Mouse (Mus musculus): Measurements from ENCODE around the gene Cul9. TPM values are rescaled to one million over a fixed set of nuclear protein-coding genes. Genes with fewer than 3 reads are reported as not detected.
"Not testable (repeated sequence)": the region's sequence is repeated elsewhere in the genome, so short reads cannot be mapped to it uniquely, and the experiment has no call there.

Gene Cul9
- total and polyA plus RNA-seq, 2 experiments from 2014 or later: 13.6 to 70.9 TPM

- no peak for DNase-seq (ENCODE audit: low spot score)
Observed at GRCm38 (mm10) chr17:46574535-46574934, 28.3 kb upstream of the Cul9 start.

GRCm38 (mm10) chr17:46571005-46571404 is 24.8 kb upstream of the Cul9 start:
- Histone ChIP-seq H3K27me3 (ENCODE audit: insufficient read depth, low read length) (no peaks in the 10 kb centered on the region), H3K36me3 (ENCODE audit: insufficient read depth, low read length) (peaks cover 67% of the 10 kb centered on the region), H3K27ac (ENCODE audit: low read depth, low read length) (no peak overlapping the region), H3K4me3 (ENCODE audit: low read depth, low read length) (no peak overlapping the region), H3K4me2 (ENCODE audit: low read depth, low read length, poor library complexity, severe bottlenecking) (no peak overlapping the region), H3K9me3 (ENCODE audit: low read length) (no peaks in the 10 kb centered on the region), H3K4me1 (ENCODE audit: insufficient read depth, low read length) (no peaks in the 10 kb centered on the region), H3K9ac (replicated peaks; ENCODE audit: low read length, poor library complexity, severe bottlenecking) (no peak overlapping the region)
- DNase-seq (ENCODE audit: low spot score): no peak
- no peak for ATAC-seq (ENCODE audit: low FRiP score)
- TF ChIP-seq CTCF (IDR thresholded peaks at IDR 0.05): no peak
- WGBS: 86% methylated on average over 11 of the region's 11 CpGs

More at GRCm38 (mm10) chr17:46574535-46574934, 28.3 kb upstream of the Cul9 start:
- Histone ChIP-seq H3K4me1 (ENCODE audit: insufficient read depth, low read length) (no peaks in the 10 kb centered on the region), H3K27ac (ENCODE audit: low read depth, low read length) (no peak overlapping the region), H3K9ac (replicated peaks; ENCODE audit: low read length, poor library complexity, severe bottlenecking) (no peak overlapping the region), H3K36me3 (ENCODE audit: insufficient read depth, low read length) (peaks cover 66% of the 10 kb centered on the region), H3K9me3 (ENCODE audit: low read length) (no peaks in the 10 kb centered on the region), H3K4me3 (ENCODE audit: low read depth, low read length) (no peak overlapping the region), H3K27me3 (ENCODE audit: insufficient read depth, low read length) (no peaks in the 10 kb centered on the region), H3K4me2 (ENCODE audit: low read depth, low read length, poor library complexity, severe bottlenecking) (no peak overlapping the region)
- WGBS: 97% methylated on average over 7 of the region's 7 CpGs
- no peak for ATAC-seq (ENCODE audit: low FRiP score)
- no peak for TF ChIP-seq CTCF (IDR thresholded peaks at IDR 0.05)

- Histone ChIP-seq H3K4me1 (ENCODE audit: insufficient read depth, low read length) (peaks cover 2% of the 10 kb centered on the region; the same call in 1 of the 2 replicates), H3K4me2 (ENCODE audit: low read depth, low read length, poor library complexity, severe bottlenecking) (no peak overlapping the region), H3K9me3 (ENCODE audit: low read length) (no peaks in the 10 kb centered on the region), H3K36me3 (ENCODE audit: insufficient read depth, low read length) (no peaks in the 10 kb centered on the region), H3K27me3 (ENCODE audit: insufficient read depth, low read length) (no peaks in the 10 kb centered on the region), H3K9ac (replicated peaks; ENCODE audit: low read length, poor library complexity, severe bottlenecking) (no peak overlapping the region), H3K4me3 (ENCODE audit: low read depth, low read length) (no peak overlapping the region), H3K27ac (ENCODE audit: low read depth, low read length) (no peak overlapping the region)
- TF ChIP-seq CTCF (IDR thresholded peaks at IDR 0.05): no peak
- ATAC-seq (ENCODE audit: low FRiP score) (no peak), DNase-seq (ENCODE audit: low spot score) (no peak)
- 89% methylated on average over 6 of the region's 6 CpGs for WGBS
Observed at GRCm38 (mm10) chr17:46559146-46559545, 13.0 kb upstream of the Cul9 start.

- no peak for TF ChIP-seq CTCF (IDR thresholded peaks at IDR 0.05)
- DNase-seq (ENCODE audit: low spot score): no peak
- 91% methylated on average over 5 of the region's 5 CpGs for WGBS
Observed at GRCm38 (mm10) chr17:46558151-46558550, 12.0 kb upstream of the Cul9 start.

GRCm38 (mm10) chr17:46557321-46557720 is 11.1 kb upstream of the Cul9 start:
- DNase-seq (ENCODE audit: low spot score); H3K4me3 ChIP-seq (ENCODE audit: low read depth, low read length); H3K9ac ChIP-seq (replicated peaks; ENCODE audit: low read length, poor library complexity, severe bottlenecking); ATAC-seq (ENCODE audit: low FRiP score); H3K27me3 ChIP-seq (ENCODE audit: insufficient read depth, low read length); H3K9me3 ChIP-seq (ENCODE audit: low read length); H3K4me2 ChIP-seq (ENCODE audit: low read depth, low read length, poor library complexity, severe bottlenecking); H3K27ac ChIP-seq (ENCODE audit: low read depth, low read length); H3K36me3 ChIP-seq (ENCODE audit: insufficient read depth, low read length): not testable (repeated sequence)
- peaks cover 17% of the 10 kb centered on the region for H3K4me1 ChIP-seq (ENCODE audit: insufficient read depth, low read length)

More at GRCm38 (mm10) chr17:46558151-46558550, 12.0 kb upstream of the Cul9 start:
- Histone ChIP-seq H3K27ac (ENCODE audit: low read depth, low read length) (no peak overlapping the region), H3K4me1 (ENCODE audit: insufficient read depth, low read length) (peaks cover 12% of the 10 kb centered on the region), H3K9ac (replicated peaks; ENCODE audit: low read length, poor library complexity, severe bottlenecking) (no peak overlapping the region), H3K4me2 (ENCODE audit: low read depth, low read length, poor library complexity, severe bottlenecking) (no peak overlapping the region), H3K27me3 (ENCODE audit: insufficient read depth, low read length) (no peaks in the 10 kb centered on the region), H3K9me3 (ENCODE audit: low read length) (no peaks in the 10 kb centered on the region), H3K36me3 (ENCODE audit: insufficient read depth, low read length) (no peaks in the 10 kb centered on the region), H3K4me3 (ENCODE audit: low read depth, low read length) (no peak overlapping the region)
- ATAC-seq (ENCODE audit: low FRiP score): no peak

GRCm38 (mm10) chr17:46556584-46556945 is 10.4 kb upstream of the Cul9 start:
- Histone ChIP-seq H3K4me2 (ENCODE audit: low read depth, low read length, poor library complexity, severe bottlenecking) (peak overlapping the region; percentile 86), H3K27ac (ENCODE audit: low read depth, low read length) (peak overlapping the region; percentile 73), H3K4me1 (ENCODE audit: insufficient read depth, low read length) (peaks cover 20% of the 10 kb centered on the region), H3K4me3 (ENCODE audit: low read depth, low read length) (peak overlapping the region; percentile 100), H3K27me3 (ENCODE audit: insufficient read depth, low read length) (no peaks in the 10 kb centered on the region), H3K9me3 (ENCODE audit: low read length) (no peaks in the 10 kb centered on the region), H3K9ac (replicated peaks; ENCODE audit: low read length, poor library complexity, severe bottlenecking) (peak overlapping the region; percentile 39), H3K36me3 (ENCODE audit: insufficient read depth, low read length) (peaks cover 3% of the 10 kb centered on the region; the same call in 1 of the 2 replicates)
- peak; percentile 9 for ATAC-seq (ENCODE audit: low FRiP score)
- WGBS: under 1% methylated on average over 11 of the region's 11 CpGs
- no peak for DNase-seq (ENCODE audit: low spot score)
- no peak for TF ChIP-seq CTCF (IDR thresholded peaks at IDR 0.05)

All from midbrain, postnatal 0 days (tissue).